Mouse (Mus musculus) CH12.LX (cell line): ENCODE results near the gene 4931417E11Rik. TPM values are rescaled to one million over a fixed set of nuclear protein-coding genes. Genes with fewer than 3 reads are reported as not detected.

Experiments
- DNase-seq: peaks from one replicate; pipeline ENCODE4 v3.0.0-alpha.2; 2013; ENCODE audit errors: extremely low read depth
- H3K27ac ChIP-seq: 2 replicates; pipeline ENCODE4 v1.5.1; 2012; ENCODE audit warnings: low read depth, mild to moderate bottlenecking, control low read depth, moderate library complexity; ENCODE audit not compliant: insufficient read depth
- H3K27me3 ChIP-seq: replicated peaks from 2 replicates; pipeline ENCODE3; 2012; ENCODE audit warnings: inconsistent platforms
- H3K36me3 ChIP-seq, 2 experiments: replicated peaks in 1 of 2; 2 replicates each; pipeline versions ENCODE3 to v1.6.1; 2012; ENCODE audit warnings: inconsistent platforms in 1 of 2, low read length in 1 of 2, mild to moderate bottlenecking in 1 of 2, mixed read lengths in 1 of 2, moderate library complexity in 1 of 2; ENCODE audit not compliant: control insufficient read depth in 1 of 2, insufficient read depth in 1 of 2
- H3K4me1 ChIP-seq, 2 experiments: 2 replicates each; pipeline ENCODE4 v1.6.1; 2012; ENCODE audit warnings: inconsistent platforms in 1 of 2, moderate library complexity in 1 of 2; ENCODE audit not compliant: insufficient read depth in 2 of 2, control insufficient read depth in 1 of 2
- H3K4me2 ChIP-seq: 2 replicates; pipeline ENCODE4 v1.6.1; 2012; ENCODE audit warnings: low read depth, mild to moderate bottlenecking, control low read depth; ENCODE audit not compliant: poor library complexity, insufficient read depth, severe bottlenecking
- H3K4me3 ChIP-seq, 3 experiments: fragments of 150-350 bp in 1 of 3; sonication (generic) in 1 of 3; replicated peaks in 1 of 3; 2 replicates each; pipeline versions ENCODE3 to v1.5.1; 2011 to 2012; ENCODE audit warnings: low read depth in 2 of 3, low read length in 2 of 3, mild to moderate bottlenecking in 2 of 3, moderate library complexity in 2 of 3, control low read depth in 1 of 3, improper control_type of control experiment in 1 of 3, inconsistent platforms in 1 of 3, mixed read lengths in 1 of 3; ENCODE audit not compliant: poor library complexity in 1 of 3
- H3K79me2 ChIP-seq: replicated peaks from 2 replicates; pipeline ENCODE4 v1.6.1; 2012; ENCODE audit warnings: mild to moderate bottlenecking, moderate library complexity; ENCODE audit not compliant: control insufficient read depth, poor library complexity, insufficient read depth, severe bottlenecking; ENCODE audit errors: extremely low read depth
- H3K9ac ChIP-seq: 2 replicates; pipeline ENCODE4 v1.6.1; 2012; ENCODE audit warnings: low read depth, mild to moderate bottlenecking, control low read depth, moderate library complexity; ENCODE audit not compliant: insufficient read depth
- H3K9me3 ChIP-seq: replicated peaks from 2 replicates; pipeline ENCODE3; 2012; ENCODE audit warnings: low read length, inconsistent platforms, mixed read lengths
- CHD2 ChIP-seq: IDR thresholded peaks from 2 replicates; pipeline ENCODE4 v1.6.1; 2011; ENCODE audit warnings: low read length, improper control_type of control experiment
- E2F4 ChIP-seq: IDR thresholded peaks from 2 replicates; pipeline ENCODE4 v1.6.1; 2011; ENCODE audit warnings: low read depth, low read length, improper control_type of control experiment; ENCODE audit not compliant: insufficient replicate concordance
- ELF1 ChIP-seq: IDR thresholded peaks from 2 replicates; pipeline ENCODE4 v1.6.1; 2014; ENCODE audit warnings: low read depth, mild to moderate bottlenecking, inconsistent platforms, low read length, improper control_type of control experiment
- ETS1 ChIP-seq: conservative IDR thresholded peaks from 2 replicates; pipeline ENCODE4 v1.6.1; 2012; ENCODE audit warnings: low read depth, mild to moderate bottlenecking, inconsistent platforms, low read length, improper control_type of control experiment, moderate library complexity
- IRF4 ChIP-seq: IDR thresholded peaks from 2 replicates; pipeline ENCODE4 v1.6.1; 2014; ENCODE audit warnings: low read depth, mild to moderate bottlenecking, inconsistent platforms, low read length, improper control_type of control experiment
- JUN ChIP-seq: IDR thresholded peaks from 2 replicates; pipeline ENCODE4 v1.6.1; 2011; ENCODE audit warnings: low read depth, mild to moderate bottlenecking, low read length, improper control_type of control experiment, moderate library complexity; ENCODE audit not compliant: insufficient read depth
- KAT2A ChIP-seq: IDR thresholded peaks from 2 replicates; pipeline ENCODE4 v1.6.1; 2012; ENCODE audit warnings: low read length, improper control_type of control experiment, inconsistent platforms; ENCODE audit not compliant: insufficient replicate concordance
- MEF2A ChIP-seq: IDR thresholded peaks from 2 replicates; pipeline ENCODE4 v1.6.1; 2014; ENCODE audit warnings: low read depth, mild to moderate bottlenecking, inconsistent platforms, low read length, improper control_type of control experiment, borderline replicate concordance
- MXI1 ChIP-seq: IDR thresholded peaks from 2 replicates; pipeline ENCODE4 v1.6.1; 2011; ENCODE audit warnings: mild to moderate bottlenecking, low read depth, low read length, improper control_type of control experiment
- NELFE ChIP-seq: IDR thresholded peaks from 2 replicates; pipeline ENCODE4 v1.6.1; 2011; ENCODE audit warnings: low read depth, low read length, improper control_type of control experiment
- NRF1 ChIP-seq: IDR thresholded peaks from 2 replicates; pipeline ENCODE4 v1.6.1; 2014; ENCODE audit warnings: low read depth, mild to moderate bottlenecking, inconsistent platforms, low read length, improper control_type of control experiment, moderate library complexity
- SIN3A ChIP-seq: IDR thresholded peaks from 2 replicates; pipeline ENCODE4 v1.6.1; 2012; ENCODE audit warnings: low read length, improper control_type of control experiment, inconsistent platforms
- SMC3 ChIP-seq: IDR thresholded peaks from 2 replicates; pipeline ENCODE4 v1.6.1; 2011; ENCODE audit warnings: low read depth, low read length, improper control_type of control experiment
- TCF12 ChIP-seq: IDR thresholded peaks from 2 replicates; pipeline ENCODE4 v1.6.1; 2014; ENCODE audit warnings: low read depth, mild to moderate bottlenecking, inconsistent platforms, low read length, improper control_type of control experiment
- ZC3H11A ChIP-seq: IDR thresholded peaks from 2 replicates; pipeline ENCODE4 v1.6.1; 2012; ENCODE audit warnings: low read depth, mild to moderate bottlenecking, inconsistent platforms, low read length, improper control_type of control experiment
- ZKSCAN1 ChIP-seq: IDR thresholded peaks from 2 replicates; pipeline ENCODE4 v1.6.1; 2012; ENCODE audit warnings: low read depth, inconsistent platforms, low read length, improper control_type of control experiment, borderline replicate concordance
- dilution Hi-C: fragments of 300-500 bp; cut with MboI; formaldehyde crosslinking; loops from 2 replicates; pipeline ENCODE4 v1.14.3; 2020; ENCODE audit warnings: low sequenced_read_pairs; ENCODE audit not compliant: extremely low pct_unique_long_range_greater_than_20kb, extremely low pct_ligation_motif_present
- in situ Hi-C: fragments of 300-500 bp; cut with MboI; formaldehyde crosslinking; loops from 3 replicates; pipeline ENCODE4 v1.14.3; 2019; ENCODE audit warnings: low sequenced_read_pairs, low pct_ligation_motif_present, low pct_unique_long_range_greater_than_20kb, mixed read lengths
- polyA plus RNA-seq: library from polyadenylated mRNA; unstranded; fragments of >175 nt; gene quantifications from 2 replicates; pipeline ENCODE4 v1.2.1, GENCODE M21; 2012; ENCODE audit warnings: low read depth; ENCODE audit not compliant: insufficient read length
- total RNA-seq, 2 experiments: library from RNA; depleted of rRNA; stranded (reverse); fragments of 300-350 nt in 1 of 2; fragments of >200 nt in 1 of 2; gene quantifications; 2 replicates each; pipeline ENCODE4 v1.2.3; 2012 to 2014

4931417E11Rik gene
- total and polyA plus RNA-seq, 3 experiments, result not detected

- TF ChIP-seq CHD2 (no peak), ZC3H11A (no peak), ZKSCAN1 (no peak), NRF1 (no peak), ELF1 (no peak), IRF4 (no peak), SIN3A (no peak), KAT2A (no peak), ETS1 (no peak), NELFE (no peak), JUN (no peak), TCF12 (no peak)
- H3K9me3 ChIP-seq, result peaks cover 23% of the 10 kb centered on the region
- no peak overlapping the region for H3K4me3 ChIP-seq
- no peaks in the 10 kb centered on the region for H3K79me2 ChIP-seq
- H3K4me2 ChIP-seq, result no peak overlapping the region
- H3K27me3 ChIP-seq, result peaks cover 2% of the 10 kb centered on the region
- no peaks in the 10 kb centered on the region for H3K36me3 ChIP-seq
- no peak overlapping the region for H3K9ac ChIP-seq
- dilution Hi-C loops (no loop called here), in situ Hi-C loops (no loop called here)
- H3K27ac ChIP-seq, result no peak overlapping the region
- no peak for DNase-seq
- no peaks in the 10 kb centered on the region for H3K4me1 ChIP-seq
Measured at GRCm38 (mm10) chr6:73485616-73486015, 16.1 kb upstream of the 4931417E11Rik start.

GRCm38 (mm10) chr6:73466084-73466483 lies 3.4 kb downstream of the 4931417E11Rik start:
- Histone ChIP-seq H3K27ac (no peak overlapping the region), H3K4me3 (no peak overlapping the region), H3K36me3 (no peaks in the 10 kb centered on the region), H3K9ac (no peak overlapping the region), H3K27me3 (no peaks in the 10 kb centered on the region), H3K4me1 (no peaks in the 10 kb centered on the region), H3K9me3 (peaks cover 37% of the 10 kb centered on the region), H3K4me2 (no peak overlapping the region), H3K79me2 (no peaks in the 10 kb centered on the region)
- in situ Hi-C loops (no loop called here), dilution Hi-C loops (no loop called here)
- TF ChIP-seq E2F4, result no peak
- DNase-seq, result no peak

DNA sequence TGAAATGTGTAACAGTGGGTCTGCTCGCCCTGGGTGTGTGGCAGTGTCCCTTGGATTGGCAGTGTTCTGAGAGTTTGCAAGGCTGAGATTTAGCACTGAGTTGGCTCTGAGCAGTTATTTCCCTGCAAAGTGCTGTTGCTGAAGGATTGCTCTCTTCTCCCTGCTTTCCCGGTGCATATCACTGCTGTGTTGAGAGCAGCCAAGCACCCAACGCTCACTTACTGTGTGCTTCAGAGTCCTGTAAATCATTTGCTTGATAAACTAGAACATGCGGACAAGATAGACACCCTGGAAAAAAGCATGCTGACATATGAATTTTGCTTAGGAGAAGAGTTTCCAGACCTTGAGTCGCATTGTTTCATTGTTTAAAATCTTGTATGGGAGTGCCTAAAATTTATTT lies 6.9 kb downstream of the 4931417E11Rik start:
- no peak overlapping the region for H3K9ac ChIP-seq
- dilution Hi-C loops, result no loop called here
- H3K36me3 ChIP-seq, result no peaks in the 10 kb centered on the region
- peaks cover 26% of the 10 kb centered on the region for H3K9me3 ChIP-seq
- H3K4me3 ChIP-seq, result no peak overlapping the region
- H3K4me2 ChIP-seq, result no peak overlapping the region
- H3K4me1 ChIP-seq, result no peaks in the 10 kb centered on the region
- H3K79me2 ChIP-seq, result no peaks in the 10 kb centered on the region
- TF ChIP-seq SMC3 (no peak), MXI1 (no peak), MEF2A (no peak)
- TF ChIP-seq, all 38 proteins: peak for 0
- DNase-seq, result no peak
- Histone ChIP-seq H3K27me3 (no peaks in the 10 kb centered on the region), H3K27ac (no peak overlapping the region)
- in situ Hi-C loops, result no loop called here
